Mouse (Mus musculus) cerebellum, adult 8-10 months (tissue): ENCODE data around the gene Kcng1.
A peak's percentile ranks its signal among the peaks of the same experiment; 100 is the strongest.

Source experiments
- DNase-seq: peaks from one replicate; pipeline ENCODE4 v3.0.0; 2022

Kcng1 gene

GRCm38 (mm10) chr2:168259046-168259445, 22.5 kb downstream of the Kcng1 start:
- no peak for DNase-seq

GRCm38 (mm10) chr2:168257188-168257587, 24.3 kb downstream of the Kcng1 start:
- no peak for DNase-seq

- no peak for DNase-seq
These were observed 25.0 kb downstream of the Kcng1 start for GRCm38 (mm10) chr2:168256506-168256905.

GRCm38 (mm10) chr2:168253822-168254221, 27.7 kb downstream of the Kcng1 start:
- no peak for DNase-seq

- no peak for DNase-seq
These were observed 28.8 kb downstream of the Kcng1 start for GRCm38 (mm10) chr2:168252639-168253292.

- peak; percentile 86 for DNase-seq
These were observed 31.3 kb downstream of the Kcng1 start for GRCm38 (mm10) chr2:168250270-168250669.

- DNase-seq, result no peak
These were observed 32.7 kb downstream of the Kcng1 start for GRCm38 (mm10) chr2:168248856-168249245.

- DNase-seq, result no peak
These were observed 33.2 kb downstream of the Kcng1 start for GRCm38 (mm10) chr2:168248167-168248855.

- DNase-seq, result no peak
These were observed 36.0 kb downstream of the Kcng1 start for GRCm38 (mm10) chr2:168245571-168245970.

GRCm38 (mm10) chr2:168243278-168243677, 38.3 kb downstream of the Kcng1 start:
- no peak for DNase-seq

GRCm38 (mm10) chr2:168242841-168243240, 38.7 kb downstream of the Kcng1 start:
- no peak for DNase-seq

- no peak for DNase-seq
These were observed 43.2 kb downstream of the Kcng1 start for GRCm38 (mm10) chr2:168238335-168238734.

GRCm38 (mm10) chr2:168233286-168233685, 48.2 kb downstream of the Kcng1 start:
- no peak for DNase-seq

GRCm38 (mm10) chr2:168231471-168231829, 50.1 kb downstream of the Kcng1 start:
- no peak for DNase-seq

- peak; percentile 26 for DNase-seq
These were observed 50.6 kb downstream of the Kcng1 start for GRCm38 (mm10) chr2:168230773-168231470.

- DNase-seq, result peak; percentile 86
These were observed 51.4 kb downstream of the Kcng1 start, which contains the start of the genes Gm20716, Dpm1 and Mocs3 for GRCm38 (mm10) chr2:168230026-168230728. TSS of gene Gm20716 (minus strand) at chr2:168230364. TSS of gene Dpm1 (minus strand) at chr2:168230591. TSS of gene Mocs3 (plus strand) at chr2:168230622.

- peak; percentile 48 for DNase-seq
These were observed 52.2 kb downstream of the Kcng1 start for GRCm38 (mm10) chr2:168229116-168230025.

- no peak for DNase-seq
These were observed 58.2 kb downstream of the Kcng1 start for GRCm38 (mm10) chr2:168223326-168223725.

- no peak for DNase-seq
These were observed 67.6 kb downstream of the Kcng1 start for GRCm38 (mm10) chr2:168213788-168214397.
